In genomic region chr8:34397225-34397582, GRCm38 (mm10) we compare ENCODE assay signal across 9 mouse cellular contexts.
A peak's percentile ranks its signal among the peaks of the same experiment; 100 is the strongest.
DNase-seq lines count a peak whose midpoint lies in the region; ATAC-seq lines count a peak whose summit lies in the region.
"Had no signal": no experiment of that assay in that cellular context is flagged by ENCODE, and none has a peak within 500 bp of the region (broad histone marks: within the 10 kb centered on the region; RNA-seq: fewer than 3 reads in every experiment).

No protein-coding gene starts in this region.

- H3K9ac ChIP-seq in embryonic facial prominence, embryonic 15.5 days = no peak overlapping the region
- H3K9ac ChIP-seq in limb, embryonic 11.5 days (ENCODE audit: low read length) = no peak overlapping the region
- H3K9ac ChIP-seq in stomach, embryonic 15.5 days = no peak overlapping the region

- no peak overlapping the region for H3K4me2 ChIP-seq in embryonic facial prominence, embryonic 15.5 days (replicated peaks)
- H3K4me2 ChIP-seq in limb, embryonic 11.5 days (ENCODE audit: low read depth, severe bottlenecking) = no peak overlapping the region
- peak overlapping the region; percentile 23; the same call in 1 of the 2 replicates for H3K4me2 ChIP-seq in stomach, embryonic 15.5 days

- peak; percentile 27 for DNase-seq in limb, embryonic 11.5 days (ENCODE audit: low spot score)
- no peak for DNase-seq in layer of hippocampus, adult 18-20 months (ENCODE audit: low spot score in 2 of 2)
- DNase-seq in frontal cortex, postnatal 10 days (ENCODE audit: low spot score in 2 of 2) = no peak
- DNase-seq in adrenal gland, adult 2 months = no peak
- DNase-seq: kidney, postnatal 25 days had no signal

- ATAC-seq in megakaryocyte, adult 5-6 weeks (ENCODE audit: poor library complexity, severe bottlenecking) = no peak
- 0 out of 2 replicates have a peak, but pooled peaks have one; percentile 17 for ATAC-seq in embryonic facial prominence, embryonic 15.5 days (ENCODE audit: insufficient number of reproducible peaks, low FRiP score, low TSS enrichment, low read depth)
- ATAC-seq in limb, embryonic 11.5 days (ENCODE audit: insufficient number of reproducible peaks, low FRiP score, low TSS enrichment, low read depth) = no peak
- no peak for ATAC-seq in stomach, embryonic 15.5 days (ENCODE audit: insufficient read depth, low FRiP score, low read depth)

- H3K9me3 ChIP-seq in megakaryocyte, embryonic 14.5 days = 0 out of 2 replicates have a peak, but pooled peaks cover 10% of the 10 kb centered on the region
- H3K9me3 ChIP-seq in embryonic facial prominence, embryonic 15.5 days (replicated peaks) = no peaks in the 10 kb centered on the region
- no peaks in the 10 kb centered on the region for H3K9me3 ChIP-seq in limb, embryonic 11.5 days (ENCODE audit: control insufficient read depth, low read length)
- no peaks in the 10 kb centered on the region for H3K9me3 ChIP-seq in stomach, embryonic 15.5 days

- peaks cover 15% of the 10 kb centered on the region for H3K27me3 ChIP-seq in megakaryocyte, embryonic 14.5 days (replicated peaks)
- no peaks in the 10 kb centered on the region for H3K27me3 ChIP-seq in embryonic facial prominence, embryonic 15.5 days
- peaks cover 2% of the 10 kb centered on the region; the same call in 1 of the 2 replicates for H3K27me3 ChIP-seq in limb, embryonic 11.5 days (ENCODE audit: control insufficient read depth, insufficient read depth, low read length)
- H3K27me3 ChIP-seq in stomach, embryonic 15.5 days (replicated peaks) = no peaks in the 10 kb centered on the region

- H3K27ac ChIP-seq in embryonic facial prominence, embryonic 15.5 days (replicated peaks) = no peak overlapping the region
- H3K27ac ChIP-seq in limb, embryonic 11.5 days (replicated peaks; ENCODE audit: low read depth, low read length) = no peak overlapping the region
- H3K27ac ChIP-seq in stomach, embryonic 15.5 days = no peak overlapping the region

- peaks cover 9% of the 10 kb centered on the region for H3K4me1 ChIP-seq in megakaryocyte, embryonic 14.5 days
- 0 out of 2 replicates have a peak, but pooled peaks cover 7% of the 10 kb centered on the region for H3K4me1 ChIP-seq in embryonic facial prominence, embryonic 15.5 days
- H3K4me1 ChIP-seq in limb, embryonic 11.5 days (ENCODE audit: control insufficient read depth, insufficient read depth, low read length) = peaks cover 15% of the 10 kb centered on the region; the same call in 1 of the 2 replicates
- H3K4me1 ChIP-seq in stomach, embryonic 15.5 days = no peaks in the 10 kb centered on the region

- peak overlapping the region; percentile 82 for H3K4me3 ChIP-seq in megakaryocyte, embryonic 14.5 days (replicated peaks)
- H3K4me3 ChIP-seq in embryonic facial prominence, embryonic 15.5 days (replicated peaks) = no peak overlapping the region
- H3K4me3 ChIP-seq in limb, embryonic 11.5 days (ENCODE audit: low read depth, low read length) = no peak overlapping the region
- no peak overlapping the region for H3K4me3 ChIP-seq in stomach, embryonic 15.5 days (replicated peaks)

- WGBS in embryonic facial prominence, embryonic 15.5 days = 59% methylated on average over 4 of the region's 4 CpGs
- 53% methylated on average over 4 of the region's 4 CpGs for WGBS in limb, embryonic 11.5 days
- 53% methylated on average over 4 of the region's 4 CpGs for WGBS in stomach, embryonic 15.5 days

- no peaks in the 10 kb centered on the region for H3K36me3 ChIP-seq in megakaryocyte, embryonic 14.5 days (replicated peaks; ENCODE audit: low read length)
- no peaks in the 10 kb centered on the region for H3K36me3 ChIP-seq in embryonic facial prominence, embryonic 15.5 days
- H3K36me3 ChIP-seq in limb, embryonic 11.5 days (ENCODE audit: control insufficient read depth, insufficient read depth, low read length) = no peaks in the 10 kb centered on the region
- H3K36me3 ChIP-seq in stomach, embryonic 15.5 days = no peaks in the 10 kb centered on the region
